Mouse (Mus musculus) splenic B cell, adult 2 months (primary cell): ENCODE results near the gene C1qtnf7.

Experiments
- DNase-seq: peaks from one replicate; pipeline ENCODE4 v3.0.0-alpha.2; 2011; ENCODE audit warnings: low read depth, low spot score
- H3K27me3 ChIP-seq: 2 replicates; pipeline ENCODE4 v1.6.1; 2012; ENCODE audit warnings: mild to moderate bottlenecking, low read length, moderate library complexity, mixed read lengths; ENCODE audit not compliant: control insufficient read depth, poor library complexity, insufficient read depth, severe bottlenecking
- H3K36me3 ChIP-seq: 2 replicates; pipeline ENCODE4 v1.6.1; 2012; ENCODE audit warnings: mild to moderate bottlenecking, low read length, moderate library complexity, mixed read lengths; ENCODE audit not compliant: control insufficient read depth, poor library complexity, insufficient read depth, severe bottlenecking

C1qtnf7 gene

GRCm38 (mm10) chr5:43515401-43515976 lies at the start of gene C1qtnf7:
Gene C1qtnf7, plus strand, starts transcription at chr5:43515538.
- no peak for DNase-seq
- no peaks in the 10 kb centered on the region for H3K27me3 ChIP-seq
- no peaks in the 10 kb centered on the region for H3K36me3 ChIP-seq

- DNase-seq = no peak
- H3K27me3 ChIP-seq = no peaks in the 10 kb centered on the region
- H3K36me3 ChIP-seq = no peaks in the 10 kb centered on the region
Measured at GRCm38 (mm10) chr5:43466762-43467161, 48.6 kb upstream of the C1qtnf7 start.

- no peaks in the 10 kb centered on the region for H3K27me3 ChIP-seq
- DNase-seq = no peak
Measured at GRCm38 (mm10) chr5:43467214-43467613, 48.1 kb upstream of the C1qtnf7 start.

GRCm38 (mm10) chr5:43468937-43469336 lies 46.4 kb upstream of the C1qtnf7 start:
- Histone ChIP-seq H3K36me3 (no peaks in the 10 kb centered on the region), H3K27me3 (no peaks in the 10 kb centered on the region)
- no peak for DNase-seq

More at GRCm38 (mm10) chr5:43467214-43467613, 48.1 kb upstream of the C1qtnf7 start:
- H3K36me3 ChIP-seq = no peaks in the 10 kb centered on the region

GRCm38 (mm10) chr5:43477953-43478352 lies 37.4 kb upstream of the C1qtnf7 start:
- DNase-seq = no peak
- Histone ChIP-seq H3K27me3 (no peaks in the 10 kb centered on the region), H3K36me3 (no peaks in the 10 kb centered on the region)

GRCm38 (mm10) chr5:43480046-43480445 lies 35.3 kb upstream of the C1qtnf7 start:
- H3K36me3 ChIP-seq = no peaks in the 10 kb centered on the region
- DNase-seq = no peak
- H3K27me3 ChIP-seq = no peaks in the 10 kb centered on the region

- H3K36me3 ChIP-seq = no peaks in the 10 kb centered on the region
- DNase-seq = no peak
- no peaks in the 10 kb centered on the region for H3K27me3 ChIP-seq
Measured at GRCm38 (mm10) chr5:43480786-43481185, 34.6 kb upstream of the C1qtnf7 start.

GRCm38 (mm10) chr5:43481824-43482223 lies 33.5 kb upstream of the C1qtnf7 start:
- H3K36me3 ChIP-seq = no peaks in the 10 kb centered on the region
- no peaks in the 10 kb centered on the region for H3K27me3 ChIP-seq
- no peak for DNase-seq

- H3K27me3 ChIP-seq = no peaks in the 10 kb centered on the region
- DNase-seq = no peak
- H3K36me3 ChIP-seq = no peaks in the 10 kb centered on the region
Measured at GRCm38 (mm10) chr5:43501887-43502286, 13.5 kb upstream of the C1qtnf7 start.

- no peaks in the 10 kb centered on the region for H3K27me3 ChIP-seq
- H3K36me3 ChIP-seq = no peaks in the 10 kb centered on the region
- no peak for DNase-seq
Measured at GRCm38 (mm10) chr5:43504243-43504786, 11.0 kb upstream of the C1qtnf7 start.

GRCm38 (mm10) chr5:43508470-43508869 lies 6.9 kb upstream of the C1qtnf7 start:
- Histone ChIP-seq H3K36me3 (no peaks in the 10 kb centered on the region), H3K27me3 (no peaks in the 10 kb centered on the region)
- no peak for DNase-seq

GRCm38 (mm10) chr5:43508892-43509291 lies 6.4 kb upstream of the C1qtnf7 start:
- no peaks in the 10 kb centered on the region for H3K36me3 ChIP-seq
- no peaks in the 10 kb centered on the region for H3K27me3 ChIP-seq
- DNase-seq = no peak

- Histone ChIP-seq H3K36me3 (no peaks in the 10 kb centered on the region), H3K27me3 (no peaks in the 10 kb centered on the region)
- no peak for DNase-seq
Measured at GRCm38 (mm10) chr5:43511126-43511525, 4.2 kb upstream of the C1qtnf7 start.

- Histone ChIP-seq H3K36me3 (no peaks in the 10 kb centered on the region), H3K27me3 (no peaks in the 10 kb centered on the region)
- DNase-seq = no peak
Measured at GRCm38 (mm10) chr5:43516491-43516890, 1.2 kb downstream of the C1qtnf7 start.

- no peak for DNase-seq
- Histone ChIP-seq H3K36me3 (no peaks in the 10 kb centered on the region), H3K27me3 (no peaks in the 10 kb centered on the region)
Measured at GRCm38 (mm10) chr5:43517313-43517712, 2.0 kb downstream of the C1qtnf7 start.

- no peaks in the 10 kb centered on the region for H3K36me3 ChIP-seq
- DNase-seq = no peak
- H3K27me3 ChIP-seq = no peaks in the 10 kb centered on the region
Measured at GRCm38 (mm10) chr5:43519905-43520304, 4.6 kb downstream of the C1qtnf7 start.
